Mouse (Mus musculus) thymus, adult 2 months (tissue): ENCODE data around the gene Gm49396. TPM values are rescaled to one million over a fixed set of nuclear protein-coding genes. Genes with fewer than 3 reads are reported as not detected.

Source experiments
- DNase-seq: peaks from one replicate; pipeline ENCODE4 v3.0.0; 2021
- H3K27ac ChIP-seq: fragments of 200-500 bp; 2 replicates; pipeline ENCODE4 v1.5.1; 2012; ENCODE audit warnings: low read length, control low read depth; ENCODE audit not compliant: control insufficient read depth, insufficient read depth
- H3K27me3 ChIP-seq: fragments of 200-500 bp; 2 replicates; pipeline ENCODE4 v1.6.1; 2012; ENCODE audit warnings: mild to moderate bottlenecking, low read length, moderate library complexity, mixed read lengths; ENCODE audit not compliant: control insufficient read depth, insufficient read depth
- H3K36me3 ChIP-seq: fragments of 200-500 bp; 2 replicates; pipeline ENCODE4 v1.6.1; 2012; ENCODE audit warnings: mild to moderate bottlenecking, low read length, moderate library complexity; ENCODE audit not compliant: control insufficient read depth, insufficient read depth
- H3K4me1 ChIP-seq: fragments of 200-500 bp; replicated peaks from 2 replicates; pipeline ENCODE4 v1.6.1; 2012; ENCODE audit warnings: low read length; ENCODE audit not compliant: control insufficient read depth, insufficient read depth
- H3K4me3 ChIP-seq: fragments of 200-500 bp; 2 replicates; pipeline ENCODE4 v1.5.1; 2012; ENCODE audit warnings: mild to moderate bottlenecking, low read length, control low read depth, moderate library complexity; ENCODE audit not compliant: control insufficient read depth, insufficient read depth
- CTCF ChIP-seq: fragments of 200-500 bp; IDR thresholded peaks from 2 replicates; pipeline ENCODE4 v1.5.1; 2012; ENCODE audit warnings: mild to moderate bottlenecking, control low read depth, low read length, moderate library complexity, borderline replicate concordance; ENCODE audit not compliant: control insufficient read depth, poor library complexity, insufficient read depth; ENCODE audit errors: extremely low read depth
- POLR2A ChIP-seq: fragments of 200-500 bp; IDR thresholded peaks from 2 replicates; pipeline ENCODE4 v1.6.1; 2012; ENCODE audit warnings: mild to moderate bottlenecking, low read length, control low read depth, moderate library complexity; ENCODE audit not compliant: control insufficient read depth, poor library complexity, insufficient read depth; ENCODE audit errors: extremely low read depth
- WGBS: fragments of 180-500 bp; shearing (Covaris S2); methylation state at CpG from one replicate; pipeline ENCODE4 v1.1.7; 2018; 5-methylcytosine and 5-hydroxymethylcytosine counted together
- polyA plus RNA-seq: library from polyadenylated mRNA; depleted of rRNA; stranded (reverse); fragments of >200 nt; gene quantifications from 2 replicates; pipeline ENCODE4 v1.2.3, GENCODE M21; 2012; rRNA removed

Gm49396 gene
- polyA plus RNA-seq, 1 experiment: 8.8 TPM

GRCm38 (mm10) chr7:30615049-30615760 is 52.1 kb downstream of the Gm49396 start:
- no peak for TF ChIP-seq CTCF
- no peak for TF ChIP-seq POLR2A
- Histone ChIP-seq H3K36me3 (peaks cover 16% of the 10 kb centered on the region), H3K4me1 (no peaks in the 10 kb centered on the region), H3K27ac (no peak overlapping the region), H3K27me3 (no peaks in the 10 kb centered on the region), H3K4me3 (no peak overlapping the region)
- 89% methylated on average over 5 of the region's 5 CpGs for WGBS
- DNase-seq: no peak

Other genes with a start within 250 kb of the Gm49396 start
- 15.4 and 16.8 TPM in 2 replicates for gene Syne4, start 248.5 kb upstream of the Gm49396 start, polyA plus RNA-seq
- gene E130208F15Rik, start 241.6 kb upstream of the Gm49396 start, polyA plus RNA-seq: 0.74 and 0.93 TPM in 2 replicates
- 26.9 and 31.7 TPM in 2 replicates for gene Sdhaf1, start 239.4 kb upstream of the Gm49396 start, polyA plus RNA-seq
- 0.78 and 1.1 TPM in 2 replicates for gene Lrfn3, start 200.6 kb upstream of the Gm49396 start, polyA plus RNA-seq
- 273 and 417 TPM in 2 replicates for gene Tyrobp, start 149.6 kb upstream of the Gm49396 start, polyA plus RNA-seq
- gene Hcst, start 143.5 kb upstream of the Gm49396 start, polyA plus RNA-seq: 212 and 279 TPM in 2 replicates
- gene Nfkbid, start 141.6 kb upstream of the Gm49396 start, polyA plus RNA-seq: 72.8 and 77.4 TPM in 2 replicates
- gene Aplp1, start 117.8 kb upstream of the Gm49396 start, polyA plus RNA-seq: 5.9 and 6.0 TPM in 2 replicates
- gene Kirrel2, start 105.7 kb upstream of the Gm49396 start, polyA plus RNA-seq: 0.05 and 0.15 TPM in 2 replicates
- gene Nphs1, start 105.0 kb upstream of the Gm49396 start, polyA plus RNA-seq: 0.19 and 0.38 TPM in 2 replicates
- 0.13 and 0.62 TPM in 2 replicates for gene Prodh2, start 69.7 kb upstream of the Gm49396 start, polyA plus RNA-seq
- gene Arhgap33, start 28.3 kb upstream of the Gm49396 start, polyA plus RNA-seq: 156 and 176 TPM in 2 replicates
- 30.0 and 89.6 TPM in 2 replicates for gene Hspb6, start 11.2 kb upstream of the Gm49396 start, polyA plus RNA-seq
- gene Proser3, start 11.0 kb upstream of the Gm49396 start, polyA plus RNA-seq: 36.1 and 36.3 TPM in 2 replicates
- gene Lin37, start 3.5 kb upstream of the Gm49396 start, polyA plus RNA-seq: 73.0 and 78.6 TPM in 2 replicates
- gene U2af1l4, start within 50 bp of the Gm49396 start, polyA plus RNA-seq: 81.5 and 84.2 TPM in 2 replicates
- 130 and 176 TPM in 2 replicates for gene Psenen, start 283 bp downstream of the Gm49396 start, polyA plus RNA-seq
- 26.1 and 31.7 TPM in 2 replicates for gene Igflr1, start 2.1 kb downstream of the Gm49396 start, polyA plus RNA-seq
- 161 and 171 TPM in 2 replicates for gene Kmt2b, start 25.4 kb downstream of the Gm49396 start, polyA plus RNA-seq
- gene Zbtb32, start 35.6 kb downstream of the Gm49396 start, polyA plus RNA-seq: 1.9 and 3.2 TPM in 2 replicates
- 4.5 and 7.5 TPM in 2 replicates for gene Upk1a, start 49.5 kb downstream of the Gm49396 start, polyA plus RNA-seq
- gene Cox6b1, start 62.8 kb downstream of the Gm49396 start, polyA plus RNA-seq: 283 and 388 TPM in 2 replicates
- 0.13 TPM in 1 of 2 replicates, not detected in the other for gene Etv2, start 72.5 kb downstream of the Gm49396 start, polyA plus RNA-seq
- 117 and 129 TPM in 2 replicates for gene Rbm42, start 87.0 kb downstream of the Gm49396 start, polyA plus RNA-seq
- gene Haus5, start 101.7 kb downstream of the Gm49396 start, polyA plus RNA-seq: 41.2 and 47.7 TPM in 2 replicates
- gene Pmis2, start 108.3 kb downstream of the Gm49396 start, polyA plus RNA-seq: not detected in 2 replicates
- 0.28 and 0.82 TPM in 2 replicates for gene 2200002J24Rik, start 135.6 kb downstream of the Gm49396 start, polyA plus RNA-seq
- 2.7 and 3.8 TPM in 2 replicates for gene Atp4a, start 148.9 kb downstream of the Gm49396 start, polyA plus RNA-seq
- gene Tmem147, start 166.2 kb downstream of the Gm49396 start, polyA plus RNA-seq: 161 and 204 TPM in 2 replicates
- 0.11 and 1.1 TPM in 2 replicates for gene Gapdhs, start 180.3 kb downstream of the Gm49396 start, polyA plus RNA-seq
- gene Sbsn, start 188.1 kb downstream of the Gm49396 start, polyA plus RNA-seq: 3.4 and 4.1 TPM in 2 replicates
- gene Dmkn, start 200.4 kb downstream of the Gm49396 start, polyA plus RNA-seq: 26.3 and 35.6 TPM in 2 replicates
- gene Krtdap, start 224.6 kb downstream of the Gm49396 start, polyA plus RNA-seq: 11.9 and 18.3 TPM in 2 replicates